Mouse (Mus musculus) layer of hippocampus, adult 2 months (tissue): ENCODE measurements at regions not wholly inside any gene's neighbourhood (a gene's known extent, or its start where the extent isn't known, plus 50 kb on each side); places are given as distances from the start of the nearest gene placed in this dataset.

Source experiments
- DNase-seq, 2 experiments: peaks; one replicate each; pipeline ENCODE4 v3.0.0; 2022; ENCODE audit warnings: low spot score in 2 of 2
- H3K27ac ChIP-seq: fragments of 200-600 bp; 2 replicates; pipeline ENCODE4 v1.8.1; 2022
- H3K4me3 ChIP-seq: fragments of 200-600 bp; 2 replicates; pipeline ENCODE4 v1.8.1; 2022; ENCODE audit warnings: mild to moderate bottlenecking
- CTCF ChIP-seq: fragments of 200-600 bp; conservative IDR thresholded peaks from 2 replicates; pipeline ENCODE4 v1.8.1; 2022; ENCODE audit warnings: antibody characterized with exemption, mild to moderate bottlenecking, moderate library complexity

GRCm38 (mm10) chr1:35720063-35720462 is 348.1 kb upstream of the Hs6st1 start:
- TF ChIP-seq CTCF: no peak
- no peak for DNase-seq
- Histone ChIP-seq H3K4me3 (no peak overlapping the region), H3K27ac (no peak overlapping the region)

- no peak overlapping the region for H3K4me3 ChIP-seq
- no peak overlapping the region for H3K27ac ChIP-seq
- TF ChIP-seq CTCF: no peak
- no peak for DNase-seq
These were observed 343.8 kb upstream of the Hs6st1 start for GRCm38 (mm10) chr1:35724366-35724900.

- peak; percentile 75 for TF ChIP-seq CTCF
- H3K4me3 ChIP-seq: no peak overlapping the region
- DNase-seq: peak; percentile 26 to 79
- no peak overlapping the region for H3K27ac ChIP-seq
These were observed 341.6 kb upstream of the Hs6st1 start for GRCm38 (mm10) chr1:35726596-35726995.

- Histone ChIP-seq H3K4me3 (no peak overlapping the region), H3K27ac (no peak overlapping the region)
- TF ChIP-seq CTCF: no peak
- DNase-seq: no peak
These were observed 340.8 kb upstream of the Hs6st1 start for GRCm38 (mm10) chr1:35727310-35727990.

GRCm38 (mm10) chr1:35729785-35730295 is 338.4 kb upstream of the Hs6st1 start:
- no peak for TF ChIP-seq CTCF
- Histone ChIP-seq H3K4me3 (no peak overlapping the region), H3K27ac (no peak overlapping the region)
- no peak for DNase-seq

GRCm38 (mm10) chr1:35730309-35730708 is 337.9 kb upstream of the Hs6st1 start:
- Histone ChIP-seq H3K27ac (no peak overlapping the region), H3K4me3 (no peak overlapping the region)
- no peak for TF ChIP-seq CTCF
- no peak for DNase-seq

GRCm38 (mm10) chr1:35736247-35736646 is 332.0 kb upstream of the Hs6st1 start:
- no peak overlapping the region for H3K27ac ChIP-seq
- no peak for DNase-seq
- no peak overlapping the region for H3K4me3 ChIP-seq
- TF ChIP-seq CTCF: no peak

- DNase-seq: peak in 1 of 2 experiments; percentile 35
- TF ChIP-seq CTCF: no peak
- H3K4me3 ChIP-seq: no peak overlapping the region
- H3K27ac ChIP-seq: no peak overlapping the region
These were observed 318.6 kb upstream of the Hs6st1 start for GRCm38 (mm10) chr1:35749603-35750002.

- Histone ChIP-seq H3K27ac (no peak overlapping the region), H3K4me3 (no peak overlapping the region)
- no peak for DNase-seq
- no peak for TF ChIP-seq CTCF
These were observed 318.1 kb upstream of the Hs6st1 start for GRCm38 (mm10) chr1:35750092-35750521.

- no peak overlapping the region for H3K27ac ChIP-seq
- no peak overlapping the region for H3K4me3 ChIP-seq
- DNase-seq: no peak
- no peak for TF ChIP-seq CTCF
These were observed 315.6 kb upstream of the Hs6st1 start for GRCm38 (mm10) chr1:35752636-35753035.

- Histone ChIP-seq H3K4me3 (no peak overlapping the region), H3K27ac (no peak overlapping the region)
- TF ChIP-seq CTCF: no peak
- DNase-seq: no peak
These were observed 314.0 kb upstream of the Hs6st1 start for GRCm38 (mm10) chr1:35754170-35754569.

- peak overlapping the region; percentile 80 for H3K27ac ChIP-seq
- TF ChIP-seq CTCF: no peak
- H3K4me3 ChIP-seq: no peak overlapping the region
- peak; percentile 53 to 66 for DNase-seq
These were observed 309.2 kb upstream of the Hs6st1 start for GRCm38 (mm10) chr1:35759010-35759409.

GRCm38 (mm10) chr1:35759600-35759999 is 308.6 kb upstream of the Hs6st1 start:
- Histone ChIP-seq H3K4me3 (no peak overlapping the region), H3K27ac (peak overlapping the region; percentile 80)
- TF ChIP-seq CTCF: no peak
- peak; percentile 47 to 68 for DNase-seq

- TF ChIP-seq CTCF: no peak
- no peak overlapping the region for H3K27ac ChIP-seq
- no peak overlapping the region for H3K4me3 ChIP-seq
- DNase-seq: no peak
These were observed 305.1 kb upstream of the Hs6st1 start for GRCm38 (mm10) chr1:35763051-35763450.
